Mouse (Mus musculus) left cerebral cortex, adult 11 months (tissue): ENCODE data around the gene Noxo1.
A peak's percentile ranks its signal among the peaks of the same experiment; 100 is the strongest.
"Not testable (repeated sequence)": the region's sequence is repeated elsewhere in the genome, so short reads cannot be mapped to it uniquely, and the experiment has no call there.

Experiments
- DNase-seq: peaks from one replicate; pipeline ENCODE4 v3.0.0; 2022; ENCODE audit warnings: low spot score

Noxo1 gene

GRCm38 (mm10) chr17:24676877-24677276 is 19.2 kb upstream of the Noxo1 start:
- DNase-seq = no peak

GRCm38 (mm10) chr17:24677500-24678080 is 18.4 kb upstream of the Noxo1 start:
- DNase-seq = no peak

GRCm38 (mm10) chr17:24686514-24686913 is 9.5 kb upstream of the Noxo1 start:
- DNase-seq = no peak

GRCm38 (mm10) chr17:24687146-24687595 is 8.9 kb upstream of the Noxo1 start:
- DNase-seq = no peak

- DNase-seq = no peak
These were observed 8.4 kb upstream of the Noxo1 start for GRCm38 (mm10) chr17:24687599-24687998.

- no peak for DNase-seq
These were observed 6.6 kb upstream of the Noxo1 start, which contains the start of gene Syngr3 for GRCm38 (mm10) chr17:24689251-24690081. TSS of gene Syngr3 (minus strand) at chr17:24689955.

- no peak for DNase-seq
These were observed 3.6 kb upstream of the Noxo1 start for GRCm38 (mm10) chr17:24692385-24692784.

GRCm38 (mm10) chr17:24695326-24696010 is 566 bp upstream of the Noxo1 start:
- DNase-seq = no peak

- DNase-seq = no peak
These were observed 2.0 kb downstream of the Noxo1 start for GRCm38 (mm10) chr17:24697985-24698384.

- DNase-seq = no peak
These were observed 2.7 kb downstream of the Noxo1 start for GRCm38 (mm10) chr17:24698715-24699114.

- no peak for DNase-seq
These were observed 3.4 kb downstream of the Noxo1 start for GRCm38 (mm10) chr17:24699473-24699872.

GRCm38 (mm10) chr17:24701251-24701650 is 5.2 kb downstream of the Noxo1 start:
- no peak for DNase-seq

GRCm38 (mm10) chr17:24705821-24706220 is 9.8 kb downstream of the Noxo1 start:
- DNase-seq = no peak

- DNase-seq = peak; percentile 92
These were observed 11.2 kb downstream of the Noxo1 start, which contains the start of gene Tbl3 for GRCm38 (mm10) chr17:24706982-24707800. TSS of gene Tbl3 (minus strand) at chr17:24707660.

GRCm38 (mm10) chr17:24707801-24708425 is 11.9 kb downstream of the Noxo1 start:
- no peak for DNase-seq

- DNase-seq = no peak
These were observed 12.6 kb downstream of the Noxo1 start for GRCm38 (mm10) chr17:24708646-24709045.

GRCm38 (mm10) chr17:24715556-24715955 is 19.5 kb downstream of the Noxo1 start:
- no peak for DNase-seq

GRCm38 (mm10) chr17:24716166-24716682 is 20.2 kb downstream of the Noxo1 start:
- DNase-seq = no peak

- no peak for DNase-seq
These were observed 21.9 kb downstream of the Noxo1 start, which contains the start of the genes Rnf151 and Rps2 for GRCm38 (mm10) chr17:24717943-24718342. TSS of gene Rnf151 (minus strand) at chr17:24718063. TSS of gene Rps2 (plus strand) at chr17:24718116.

GRCm38 (mm10) chr17:24718938-24719337 is 22.9 kb downstream of the Noxo1 start:
- not testable (repeated sequence) for DNase-seq
